Mouse (Mus musculus): ENCODE measurements around the gene Rhog.
A peak's percentile ranks its signal among the peaks of the same experiment; 100 is the strongest.
"Not testable (repeated sequence)": the region's sequence is repeated elsewhere in the genome, so short reads cannot be mapped to it uniquely, and the experiment has no call there.

Gene Rhog

GRCm38 (mm10) chr7:102255954-102256353 is at the start of gene Rhog:
TSS of gene Rhog (minus strand) at chr7:102256054.
- DNase-seq = no peak

- DNase-seq = no peak
Observed at GRCm38 (mm10) chr7:102305596-102305995, 49.7 kb upstream of the Rhog start.

GRCm38 (mm10) chr7:102302471-102302870 is 46.6 kb upstream of the Rhog start:
- DNase-seq = no peak

- DNase-seq = no peak
Observed at GRCm38 (mm10) chr7:102300761-102301160, 44.9 kb upstream of the Rhog start.

GRCm38 (mm10) chr7:102293234-102293633 is 37.4 kb upstream of the Rhog start:
- no peak for DNase-seq

- no peak for DNase-seq
Observed at GRCm38 (mm10) chr7:102292228-102292627, 36.4 kb upstream of the Rhog start.

GRCm38 (mm10) chr7:102289466-102289865 is 33.6 kb upstream of the Rhog start:
- no peak for DNase-seq

GRCm38 (mm10) chr7:102282261-102282660 is 26.4 kb upstream of the Rhog start:
- no peak for DNase-seq

- DNase-seq = no peak
Observed at GRCm38 (mm10) chr7:102281403-102281802, 25.5 kb upstream of the Rhog start.

- DNase-seq = no peak
Observed at GRCm38 (mm10) chr7:102272422-102272948, 16.6 kb upstream of the Rhog start.

- DNase-seq = no peak
Observed at GRCm38 (mm10) chr7:102268395-102268748, 12.5 kb upstream of the Rhog start.

GRCm38 (mm10) chr7:102267601-102268394 is 11.9 kb upstream of the Rhog start, which contains the start of gene Stim1:
TSS of gene Stim1 (plus strand) at chr7:102267806.
- DNase-seq = peak in 1 of 2 experiments; percentile 72

GRCm38 (mm10) chr7:102267113-102267579 is 11.3 kb upstream of the Rhog start:
- peak; percentile 96 to 97 for DNase-seq

- DNase-seq = peak in 1 of 2 experiments; percentile 10
Observed at GRCm38 (mm10) chr7:102266401-102267042, 10.7 kb upstream of the Rhog start.

- DNase-seq = not testable (repeated sequence)
Observed at GRCm38 (mm10) chr7:102266021-102266400, 10.2 kb upstream of the Rhog start.

- DNase-seq = no peak
Observed at GRCm38 (mm10) chr7:102263020-102263419, 7.2 kb upstream of the Rhog start.

GRCm38 (mm10) chr7:102260518-102260917 is 4.7 kb upstream of the Rhog start:
- no peak for DNase-seq

GRCm38 (mm10) chr7:102259716-102260479 is 4.0 kb upstream of the Rhog start:
- DNase-seq = no peak

- DNase-seq = no peak
Observed at GRCm38 (mm10) chr7:102258753-102259152, 2.9 kb upstream of the Rhog start.

GRCm38 (mm10) chr7:102258189-102258588 is 2.3 kb upstream of the Rhog start:
- peak; percentile 83 to 84 for DNase-seq

- DNase-seq = no peak
Observed at GRCm38 (mm10) chr7:102256636-102257035, 782 bp upstream of the Rhog start.

GRCm38 (mm10) chr7:102253631-102254030 is 2.2 kb downstream of the Rhog start:
- DNase-seq = no peak

- DNase-seq = peak; percentile 91 to 92
Observed at GRCm38 (mm10) chr7:102250631-102251214, 5.1 kb downstream of the Rhog start.

Data from cerebellum, postnatal 36 days (tissue).